Mouse (Mus musculus): ENCODE data around the gene Dazl. TPM values are rescaled to one million over a fixed set of nuclear protein-coding genes. Genes with fewer than 3 reads are reported as not detected.

Gene Dazl
- polyA plus RNA-seq, 1 experiment from 2014 or later: not detected

DNA sequence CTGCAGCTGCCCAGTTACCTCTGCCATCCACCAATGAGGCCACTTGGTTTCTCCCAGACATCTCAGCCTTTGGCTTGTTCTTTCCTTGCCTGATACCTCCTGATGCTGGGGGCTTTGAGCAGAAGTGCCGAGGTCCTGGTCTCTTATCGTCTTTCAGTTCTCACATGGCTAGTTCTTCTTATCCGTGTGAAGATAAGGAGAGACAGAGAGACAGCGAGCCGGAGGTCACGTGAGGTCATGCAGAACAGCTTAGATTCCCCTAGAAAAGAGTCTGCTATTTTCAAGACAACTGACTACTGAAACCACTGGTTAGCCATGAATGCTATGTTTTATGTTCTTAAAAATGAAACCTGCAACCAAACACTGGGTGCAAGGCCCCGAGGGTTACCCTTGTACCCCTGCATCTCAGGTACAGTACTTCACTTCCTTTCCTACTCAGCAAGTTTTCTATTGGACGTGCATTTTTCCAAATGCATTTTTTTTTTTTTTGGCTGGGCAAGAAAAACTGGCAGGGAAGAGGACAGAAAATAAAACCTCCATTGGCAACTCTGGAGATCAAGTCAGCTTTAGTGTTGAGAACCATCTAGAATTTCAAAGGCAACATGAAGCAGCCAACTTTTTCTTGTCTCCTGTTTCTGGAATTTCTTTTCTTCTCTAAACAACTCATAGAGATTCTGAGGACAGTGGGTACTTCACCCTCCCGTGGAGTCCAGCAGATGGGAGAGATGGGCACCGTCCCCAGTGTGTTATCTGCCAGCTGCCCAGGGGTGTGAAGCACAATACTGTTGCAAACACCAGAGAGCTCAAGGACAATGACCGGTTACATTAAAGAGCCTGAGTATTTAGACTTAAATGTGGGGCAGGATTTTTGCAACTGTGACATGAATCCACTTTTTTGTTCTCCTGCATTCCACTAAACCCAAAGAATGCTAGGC is 23.0 kb upstream of the Dazl start:
- POLR2A ChIA-PET: no interaction called here
- in situ Hi-C loops (cut with MboI; ENCODE audit: low pct_unique_long_range_greater_than_20kb): no loop called here
- no peak for TF ChIP-seq CTCF (IDR thresholded peaks at IDR 0.05)
- DNase-seq (ENCODE audit: low read depth, low spot score) (no peak), ATAC-seq (no peak)
- CTCF ChIA-PET: no interaction called here
- H3K27me3 ChIP-seq: no peaks in the 10 kb centered on the region

GRCm38 (mm10) chr17:50310148-50310802 is 16.8 kb upstream of the Dazl start:
- ATAC-seq (no peak), DNase-seq (ENCODE audit: low read depth, low spot score) (no peak)
- peaks cover 3% of the 10 kb centered on the region for H3K27me3 ChIP-seq
- in situ Hi-C loops (cut with MboI; ENCODE audit: low pct_unique_long_range_greater_than_20kb): no loop called here
- CTCF ChIA-PET: no interaction called here
- POLR2A ChIA-PET: no interaction called here
- TF ChIP-seq CTCF (IDR thresholded peaks at IDR 0.05): no peak

- in situ Hi-C loops (cut with MboI; ENCODE audit: low pct_unique_long_range_greater_than_20kb): no loop called here
- TF ChIP-seq CTCF (IDR thresholded peaks at IDR 0.05): no peak
- ATAC-seq (no peak), DNase-seq (ENCODE audit: low read depth, low spot score) (no peak)
- peaks cover 3% of the 10 kb centered on the region for H3K27me3 ChIP-seq
- CTCF ChIA-PET: no interaction called here
- POLR2A ChIA-PET: no interaction called here
These were observed 16.2 kb upstream of the Dazl start for GRCm38 (mm10) chr17:50309512-50310072.

- no peak for TF ChIP-seq CTCF (IDR thresholded peaks at IDR 0.05)
- ChIA-PET POLR2A (no interaction called here), CTCF (no interaction called here)
- ATAC-seq (no peak), DNase-seq (ENCODE audit: low read depth, low spot score) (no peak)
- peaks cover 3% of the 10 kb centered on the region for H3K27me3 ChIP-seq
- in situ Hi-C loops (cut with MboI; ENCODE audit: low pct_unique_long_range_greater_than_20kb): no loop called here
These were observed 15.4 kb upstream of the Dazl start for GRCm38 (mm10) chr17:50308880-50309279.

GRCm38 (mm10) chr17:50308059-50308647 is 14.7 kb upstream of the Dazl start:
- TF ChIP-seq CTCF (IDR thresholded peaks at IDR 0.05): no peak
- no peak for ATAC-seq
- CTCF ChIA-PET: no interaction called here
- POLR2A ChIA-PET: no interaction called here
- in situ Hi-C loops (cut with MboI; ENCODE audit: low pct_unique_long_range_greater_than_20kb): no loop called here
- peaks cover 3% of the 10 kb centered on the region for H3K27me3 ChIP-seq
- no peak for DNase-seq (ENCODE audit: low read depth, low spot score)

GRCm38 (mm10) chr17:50302867-50303266 is 9.4 kb upstream of the Dazl start:
- in situ Hi-C loops (cut with MboI; ENCODE audit: low pct_unique_long_range_greater_than_20kb): no loop called here
- ChIA-PET CTCF (no interaction called here), POLR2A (no interaction called here)
- DNase-seq (ENCODE audit: low read depth, low spot score): no peak
- no peaks in the 10 kb centered on the region for H3K27me3 ChIP-seq
- no peak for TF ChIP-seq CTCF (IDR thresholded peaks at IDR 0.05)
- no peak for ATAC-seq

GRCm38 (mm10) chr17:50300171-50300841 is 6.9 kb upstream of the Dazl start:
- POLR2A ChIA-PET: no interaction called here
- DNase-seq (ENCODE audit: low read depth, low spot score) (no peak), ATAC-seq (no peak)
- TF ChIP-seq CTCF (IDR thresholded peaks at IDR 0.05): no peak
- in situ Hi-C loops (cut with MboI; ENCODE audit: low pct_unique_long_range_greater_than_20kb): no loop called here
- H3K27me3 ChIP-seq: no peaks in the 10 kb centered on the region
- CTCF ChIA-PET: no interaction called here

DNA sequence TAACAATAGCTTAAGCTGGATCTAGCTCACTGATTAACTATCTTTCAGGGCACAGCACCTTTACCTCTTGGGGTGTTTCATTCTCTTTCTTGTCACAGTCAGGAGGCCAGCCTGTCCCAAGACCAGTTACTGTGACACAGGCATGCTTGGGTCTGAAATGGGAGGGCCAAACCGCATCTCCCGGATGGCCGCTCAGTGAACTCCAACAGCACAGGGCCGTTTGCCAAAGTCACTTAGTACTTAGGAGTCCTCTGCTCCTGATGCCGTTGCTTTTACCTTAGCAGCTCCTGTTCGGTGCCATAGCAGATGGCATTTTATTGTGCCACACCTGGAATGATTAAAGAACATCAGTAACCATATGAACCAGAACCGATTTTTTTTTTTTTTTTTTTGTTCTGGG is 5.4 kb upstream of the Dazl start:
- ATAC-seq: no peak
- in situ Hi-C loops (cut with MboI; ENCODE audit: low pct_unique_long_range_greater_than_20kb): loop anchor here (5.0 kb wide), 1 partner anchor 493 kb away; no protein-coding TSS in a partner anchor
- no peak for TF ChIP-seq CTCF (IDR thresholded peaks at IDR 0.05)
- ChIA-PET CTCF (no interaction called here), POLR2A (no interaction called here)
- no peak for DNase-seq (ENCODE audit: low read depth, low spot score)
- H3K27me3 ChIP-seq: no peaks in the 10 kb centered on the region

GRCm38 (mm10) chr17:50294726-50295125 is 1.3 kb upstream of the Dazl start:
- peaks cover 4% of the 10 kb centered on the region for H3K27me3 ChIP-seq
- in situ Hi-C loops (cut with MboI; ENCODE audit: low pct_unique_long_range_greater_than_20kb): loop anchor here (5.0 kb wide), 1 partner anchor 498 kb away; no protein-coding TSS in a partner anchor
- ChIA-PET POLR2A (no interaction called here), CTCF (no interaction called here)
- TF ChIP-seq CTCF (IDR thresholded peaks at IDR 0.05): no peak
- DNase-seq (ENCODE audit: low read depth, low spot score) (no peak), ATAC-seq (no peak)

GRCm38 (mm10) chr17:50292661-50293171 is 720 bp downstream of the Dazl start:
- no peak for ATAC-seq
- CTCF ChIA-PET: no interaction called here
- H3K27me3 ChIP-seq: peaks cover 19% of the 10 kb centered on the region
- in situ Hi-C loops (cut with MboI; ENCODE audit: low pct_unique_long_range_greater_than_20kb): no loop called here
- no peak for DNase-seq (ENCODE audit: low read depth, low spot score)
- no peak for TF ChIP-seq CTCF (IDR thresholded peaks at IDR 0.05)
- POLR2A ChIA-PET: no interaction called here

Measured in Patski (cell line).